Mouse (Mus musculus): Measurements from ENCODE around the gene Myo1e. TPM values are rescaled to one million over a fixed set of nuclear protein-coding genes. Genes with fewer than 3 reads are reported as not detected.

Myo1e gene
- total and polyA plus RNA-seq, 2 experiments from 2014 or later, result 3.0 to 5.9 TPM

DNA sequence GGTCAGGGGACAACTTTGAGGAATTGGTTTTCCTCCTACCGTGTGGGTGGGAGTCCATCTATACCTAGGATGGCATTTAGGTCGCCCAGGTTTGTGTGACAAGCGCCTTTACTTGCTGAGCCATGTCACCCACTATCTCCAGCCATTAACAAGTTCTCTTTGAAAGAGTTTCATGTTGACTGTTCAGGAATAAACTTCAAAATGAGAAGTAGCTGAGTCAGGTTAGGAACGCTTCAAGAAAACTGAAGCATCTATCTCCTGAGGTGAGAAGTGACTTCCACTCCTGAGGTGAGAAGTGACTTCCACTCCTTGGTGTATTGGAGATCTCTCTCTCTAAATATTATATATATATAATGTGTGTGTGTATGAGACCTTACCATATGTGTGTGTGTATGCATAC, 19.2 kb downstream of the Myo1e start:
- Histone ChIP-seq H3K4me2 (ENCODE audit: low read depth, low read length, poor library complexity, severe bottlenecking) (no peak overlapping the region), H3K9me3 (ENCODE audit: low read length) (no peaks in the 10 kb centered on the region), H3K4me1 (ENCODE audit: insufficient read depth, low read length) (no peaks in the 10 kb centered on the region), H3K27me3 (ENCODE audit: insufficient read depth, low read length) (no peaks in the 10 kb centered on the region), H3K27ac (ENCODE audit: low read depth, low read length) (no peak overlapping the region), H3K9ac (replicated peaks; ENCODE audit: low read length, poor library complexity, severe bottlenecking) (no peak overlapping the region), H3K36me3 (ENCODE audit: insufficient read depth, low read length) (no peaks in the 10 kb centered on the region), H3K4me3 (ENCODE audit: low read depth, low read length) (no peak overlapping the region)
- DNase-seq (ENCODE audit: low spot score), result no peak
- ATAC-seq (ENCODE audit: low FRiP score), result no peak
- no peak for TF ChIP-seq CTCF (IDR thresholded peaks at IDR 0.05)
- 90% methylated on average over 4 of the region's 4 CpGs for WGBS

DNA sequence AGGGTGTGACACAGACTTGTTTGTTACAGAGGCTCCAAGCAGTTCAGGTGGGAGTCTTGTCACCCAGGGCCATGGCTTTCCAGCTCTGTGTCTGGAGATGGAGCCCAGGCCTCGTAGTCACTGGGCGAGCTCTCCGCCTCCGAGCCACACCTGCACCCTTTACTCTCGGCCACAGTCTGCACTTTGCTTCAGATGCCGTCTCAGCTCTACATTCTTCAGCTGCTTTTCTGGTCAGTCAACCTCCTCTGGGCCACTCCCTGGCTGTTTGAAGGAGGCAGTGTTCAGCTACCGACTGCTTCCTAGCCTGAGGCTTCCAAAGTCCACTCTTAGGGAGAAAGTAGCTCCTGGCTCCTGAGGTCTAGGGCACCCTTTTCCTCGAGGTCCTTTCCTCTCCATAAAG, 22.7 kb downstream of the Myo1e start:
- no peak for ATAC-seq (ENCODE audit: low FRiP score)
- no peak for DNase-seq (ENCODE audit: low spot score)
- TF ChIP-seq CTCF (IDR thresholded peaks at IDR 0.05), result no peak
- no peaks in the 10 kb centered on the region for H3K36me3 ChIP-seq (ENCODE audit: insufficient read depth, low read length)
- no peaks in the 10 kb centered on the region for H3K4me1 ChIP-seq (ENCODE audit: insufficient read depth, low read length)
- WGBS, result 77% methylated on average over 8 of the region's 8 CpGs
- H3K4me2 ChIP-seq (ENCODE audit: low read depth, low read length, poor library complexity, severe bottlenecking), result no peak overlapping the region
- H3K27me3 ChIP-seq (ENCODE audit: insufficient read depth, low read length), result no peaks in the 10 kb centered on the region
- no peaks in the 10 kb centered on the region for H3K9me3 ChIP-seq (ENCODE audit: low read length)
- no peak overlapping the region for H3K9ac ChIP-seq (replicated peaks; ENCODE audit: low read length, poor library complexity, severe bottlenecking)
- no peak overlapping the region for H3K4me3 ChIP-seq (ENCODE audit: low read depth, low read length)
- H3K27ac ChIP-seq (ENCODE audit: low read depth, low read length), result no peak overlapping the region

DNA sequence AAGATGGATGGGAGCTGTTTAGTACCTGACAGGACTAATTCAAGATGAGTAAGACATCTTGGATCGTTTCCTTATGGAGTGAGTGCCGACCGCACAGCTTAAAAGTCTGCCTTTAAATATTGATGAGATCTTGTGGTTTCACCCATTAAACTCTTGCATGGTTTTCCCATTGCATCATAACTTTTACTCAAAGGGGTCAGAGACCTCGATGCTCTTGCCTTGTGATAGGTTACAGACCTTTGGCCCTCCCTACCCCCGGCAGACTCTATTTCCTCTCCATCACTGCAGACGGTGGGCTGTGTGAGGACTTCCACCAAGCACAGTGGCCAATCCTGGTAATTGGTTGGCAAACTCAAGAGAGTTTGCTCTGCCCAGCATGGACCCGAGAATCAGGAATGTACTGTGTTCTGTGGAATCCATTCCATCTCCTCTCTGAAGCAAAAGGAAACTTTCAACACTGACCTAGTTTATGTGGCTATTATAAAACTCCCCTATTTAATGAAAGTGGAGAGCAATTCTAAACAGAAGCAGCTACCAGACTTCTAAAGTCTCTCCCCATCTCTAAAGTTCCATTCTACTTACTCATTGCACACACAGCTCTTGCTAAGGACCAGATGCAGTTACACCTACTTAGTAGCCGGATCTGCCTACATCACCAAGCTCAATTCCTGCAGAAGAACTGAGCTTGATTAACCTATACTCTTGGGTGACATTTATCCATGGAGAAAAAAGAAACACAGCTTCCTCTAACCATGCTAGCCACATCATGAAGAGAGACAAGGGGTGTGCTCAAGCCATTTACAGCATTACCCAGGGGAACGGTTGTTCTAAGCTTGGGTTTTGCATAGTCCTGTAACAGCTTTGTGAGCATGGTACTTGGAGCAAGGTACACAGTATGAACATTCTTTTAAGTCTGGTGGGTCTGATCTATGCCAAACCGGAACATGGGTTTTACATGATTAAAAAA, 25.2 kb downstream of the Myo1e start:
- no peaks in the 10 kb centered on the region for H3K9me3 ChIP-seq (ENCODE audit: low read length)
- H3K27ac ChIP-seq (ENCODE audit: low read depth, low read length), result no peak overlapping the region
- DNase-seq (ENCODE audit: low spot score) (no peak), ATAC-seq (ENCODE audit: low FRiP score) (no peak)
- TF ChIP-seq CTCF (IDR thresholded peaks at IDR 0.05), result no peak
- no peaks in the 10 kb centered on the region for H3K36me3 ChIP-seq (ENCODE audit: insufficient read depth, low read length)
- H3K4me1 ChIP-seq (ENCODE audit: insufficient read depth, low read length), result no peaks in the 10 kb centered on the region
- no peak overlapping the region for H3K4me3 ChIP-seq (ENCODE audit: low read depth, low read length)
- no peak overlapping the region for H3K4me2 ChIP-seq (ENCODE audit: low read depth, low read length, poor library complexity, severe bottlenecking)
- WGBS, result 89% methylated on average over 10 of the region's 10 CpGs
- H3K9ac ChIP-seq (replicated peaks; ENCODE audit: low read length, poor library complexity, severe bottlenecking), result no peak overlapping the region
- no peaks in the 10 kb centered on the region for H3K27me3 ChIP-seq (ENCODE audit: insufficient read depth, low read length)

DNA sequence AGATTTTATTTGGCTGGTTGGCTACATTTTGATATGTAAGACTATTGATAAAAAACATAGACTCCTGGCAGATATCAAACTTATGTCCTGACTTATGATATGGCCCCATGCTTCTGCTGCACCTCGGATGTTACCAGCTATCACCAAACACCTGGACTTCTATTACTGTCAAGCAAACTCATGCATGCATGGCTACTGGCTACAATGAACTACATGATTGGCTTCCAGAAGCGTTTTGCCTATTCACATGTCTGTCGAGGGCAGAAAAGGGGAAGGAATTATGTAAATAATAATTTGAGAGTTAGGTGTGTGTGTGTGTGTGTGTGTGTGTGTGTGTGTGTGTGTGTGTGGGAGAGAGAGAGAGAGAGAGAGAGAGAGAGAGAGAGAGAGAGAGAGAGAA, 30.0 kb downstream of the Myo1e start:
- DNase-seq (ENCODE audit: low spot score) (no peak), ATAC-seq (ENCODE audit: low FRiP score) (no peak)
- no peaks in the 10 kb centered on the region for H3K4me1 ChIP-seq (ENCODE audit: insufficient read depth, low read length)
- TF ChIP-seq CTCF (IDR thresholded peaks at IDR 0.05), result no peak
- H3K36me3 ChIP-seq (ENCODE audit: insufficient read depth, low read length), result no peaks in the 10 kb centered on the region
- H3K4me3 ChIP-seq (ENCODE audit: low read depth, low read length), result no peak overlapping the region
- H3K27ac ChIP-seq (ENCODE audit: low read depth, low read length), result no peak overlapping the region
- no peaks in the 10 kb centered on the region for H3K9me3 ChIP-seq (ENCODE audit: low read length)
- no peak overlapping the region for H3K9ac ChIP-seq (replicated peaks; ENCODE audit: low read length, poor library complexity, severe bottlenecking)
- no peak overlapping the region for H3K4me2 ChIP-seq (ENCODE audit: low read depth, low read length, poor library complexity, severe bottlenecking)
- 85% methylated on average over 3 of the region's 3 CpGs for WGBS
- H3K27me3 ChIP-seq (ENCODE audit: insufficient read depth, low read length), result no peaks in the 10 kb centered on the region

DNA sequence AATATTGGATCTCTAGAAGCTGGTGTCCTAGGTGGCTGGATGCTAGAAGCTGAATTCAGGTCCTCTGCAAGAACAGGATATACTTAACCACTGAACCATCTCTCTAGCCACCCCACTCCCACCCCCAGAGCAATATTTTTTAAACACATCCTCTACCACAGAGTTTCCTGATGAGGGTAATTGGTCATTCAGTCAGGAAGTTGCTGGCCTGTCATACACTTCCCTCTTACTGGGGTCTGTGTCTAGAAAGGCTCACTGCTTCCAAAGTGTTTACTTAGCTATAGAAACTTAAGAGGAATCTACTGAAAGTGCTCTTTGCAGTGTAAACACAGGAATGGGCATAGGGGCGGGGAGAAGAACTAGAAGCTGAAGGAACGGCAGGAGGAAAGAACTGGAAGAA, 30.4 kb downstream of the Myo1e start:
- DNase-seq (ENCODE audit: low spot score), result no peak
- H3K4me1 ChIP-seq (ENCODE audit: insufficient read depth, low read length), result no peaks in the 10 kb centered on the region
- H3K27me3 ChIP-seq (ENCODE audit: insufficient read depth, low read length), result no peaks in the 10 kb centered on the region
- no peaks in the 10 kb centered on the region for H3K9me3 ChIP-seq (ENCODE audit: low read length)
- no peak for TF ChIP-seq CTCF (IDR thresholded peaks at IDR 0.05)
- H3K27ac ChIP-seq (ENCODE audit: low read depth, low read length), result no peak overlapping the region
- no peak overlapping the region for H3K9ac ChIP-seq (replicated peaks; ENCODE audit: low read length, poor library complexity, severe bottlenecking)
- no peaks in the 10 kb centered on the region for H3K36me3 ChIP-seq (ENCODE audit: insufficient read depth, low read length)
- ATAC-seq (ENCODE audit: low FRiP score), result no peak
- 72% methylated on average over 2 of the region's 2 CpGs for WGBS
- no peak overlapping the region for H3K4me3 ChIP-seq (ENCODE audit: low read depth, low read length)
- no peak overlapping the region for H3K4me2 ChIP-seq (ENCODE audit: low read depth, low read length, poor library complexity, severe bottlenecking)

DNA sequence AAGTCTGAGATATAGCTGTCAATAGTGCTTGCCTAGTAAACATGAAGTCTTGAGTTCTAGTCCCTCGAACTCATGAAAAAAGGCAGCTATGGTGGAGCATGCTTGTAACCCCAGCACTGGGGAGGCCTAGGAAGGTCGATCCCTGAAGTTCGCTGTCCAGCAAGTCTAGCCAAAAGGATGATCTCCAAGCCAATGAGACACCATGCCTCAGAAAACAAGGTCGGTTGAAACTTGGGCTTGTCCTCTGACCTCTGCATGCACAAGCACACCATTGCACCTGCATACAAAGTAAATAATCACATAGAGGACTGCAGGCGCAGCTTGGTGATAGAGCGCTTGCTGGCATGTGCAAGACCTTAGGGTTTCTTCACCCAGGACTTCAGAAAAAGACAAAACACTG, 31.2 kb downstream of the Myo1e start:
- Histone ChIP-seq H3K27ac (ENCODE audit: low read depth, low read length) (no peak overlapping the region), H3K9ac (replicated peaks; ENCODE audit: low read length, poor library complexity, severe bottlenecking) (no peak overlapping the region), H3K4me1 (ENCODE audit: insufficient read depth, low read length) (no peaks in the 10 kb centered on the region), H3K36me3 (ENCODE audit: insufficient read depth, low read length) (no peaks in the 10 kb centered on the region), H3K4me3 (ENCODE audit: low read depth, low read length) (no peak overlapping the region), H3K9me3 (ENCODE audit: low read length) (no peaks in the 10 kb centered on the region), H3K27me3 (ENCODE audit: insufficient read depth, low read length) (no peaks in the 10 kb centered on the region), H3K4me2 (ENCODE audit: low read depth, low read length, poor library complexity, severe bottlenecking) (no peak overlapping the region)
- ATAC-seq (ENCODE audit: low FRiP score), result no peak
- no peak for DNase-seq (ENCODE audit: low spot score)
- no peak for TF ChIP-seq CTCF (IDR thresholded peaks at IDR 0.05)
- 91% methylated on average over 6 of the region's 6 CpGs for WGBS
